Mouse (Mus musculus): ENCODE measurements around the gene Gramd2. TPM values are rescaled to one million over a fixed set of nuclear protein-coding genes. Genes with fewer than 3 reads are reported as not detected.

Gramd2 gene
- polyA plus RNA-seq, 1 experiment from 2014 or later = 0.14 TPM

Other genes starting within 250 kb of the Gramd2 start
- gene Arih1, start 193.5 kb upstream of the Gramd2 start, polyA plus RNA-seq (2016; fragmentation: Nextera tagmentation; extraction: Ambion mirVana) = 14.1 and 14.4 TPM in 2 replicates
- gene Hexa, start 140.6 kb upstream of the Gramd2 start, polyA plus RNA-seq (2016; fragmentation: Nextera tagmentation; extraction: Ambion mirVana) = 50.4 and 51.2 TPM in 2 replicates
- gene Tmem202, start 140.3 kb upstream of the Gramd2 start, polyA plus RNA-seq (2016; fragmentation: Nextera tagmentation; extraction: Ambion mirVana) = 0.09 and 0.12 TPM in 2 replicates
- gene Celf6, start 102.2 kb upstream of the Gramd2 start, polyA plus RNA-seq (2016; fragmentation: Nextera tagmentation; extraction: Ambion mirVana) = 4.4 and 8.2 TPM in 2 replicates
- gene Parp6, start 62.9 kb upstream of the Gramd2 start, polyA plus RNA-seq (2016; fragmentation: Nextera tagmentation; extraction: Ambion mirVana) = 46.5 and 70.8 TPM in 2 replicates
- 2,767 and 3,271 TPM in 2 replicates for gene Pkm, start 23.8 kb upstream of the Gramd2 start, polyA plus RNA-seq (2016; fragmentation: Nextera tagmentation; extraction: Ambion mirVana)
- gene Senp8, start 70.6 kb downstream of the Gramd2 start, polyA plus RNA-seq (2016; fragmentation: Nextera tagmentation; extraction: Ambion mirVana) = 21.7 and 22.0 TPM in 2 replicates
- gene Myo9a, start 70.8 kb downstream of the Gramd2 start, polyA plus RNA-seq (2016; fragmentation: Nextera tagmentation; extraction: Ambion mirVana) = 10.4 and 12.6 TPM in 2 replicates

All from midbrain, embryonic 10.5 days (tissue).